Mouse (Mus musculus) C2C12 (cell line): ENCODE measurements at regions not wholly inside any gene's neighbourhood (a gene's known extent, or its start where the extent isn't known, plus 50 kb on each side); places are given as distances from the start of the nearest gene placed in this dataset.

Experiments
- CTCF ChIP-seq: IDR thresholded peaks from one replicate; pipeline ENCODE4 v1.5.1; 2011; ENCODE audit not compliant: control insufficient read depth, insufficient read depth, insufficient read length
- MAX ChIP-seq: IDR thresholded peaks from one replicate; pipeline ENCODE4 v1.6.1; 2011; ENCODE audit warnings: mild to moderate bottlenecking, control low read depth
- MYOD1 ChIP-seq: IDR thresholded peaks from one replicate; pipeline ENCODE4 v1.6.1; 2011; ENCODE audit warnings: low read depth; ENCODE audit not compliant: control insufficient read depth, insufficient read length

GRCm38 (mm10) chr9:32949036-32949435 lies 313.0 kb downstream of the Ets1 start:
- TF ChIP-seq MAX (no peak), CTCF (no peak), MYOD1 (no peak)
